Mouse (Mus musculus): ENCODE measurements at regions not wholly inside any gene's neighbourhood (a gene's known extent, or its start where the extent isn't known, plus 50 kb on each side); places are given as distances from the start of the nearest gene placed in this dataset.
A peak's percentile ranks its signal among the peaks of the same experiment; 100 is the strongest.

GRCm38 (mm10) chr6:145310601-145311000, 60.6 kb upstream of the Kras start:
- Histone ChIP-seq H3K4me3 (ENCODE audit: low read depth, low read length) (no peak overlapping the region), H3K9me3 (ENCODE audit: low read length) (no peaks in the 10 kb centered on the region), H3K4me2 (ENCODE audit: low read depth, low read length, poor library complexity, severe bottlenecking) (no peak overlapping the region), H3K36me3 (ENCODE audit: insufficient read depth, low read length) (no peaks in the 10 kb centered on the region), H3K27ac (ENCODE audit: low read depth, low read length) (no peak overlapping the region), H3K4me1 (ENCODE audit: insufficient read depth, low read length) (no peaks in the 10 kb centered on the region), H3K27me3 (ENCODE audit: insufficient read depth, low read length) (no peaks in the 10 kb centered on the region), H3K9ac (replicated peaks; ENCODE audit: low read length, poor library complexity, severe bottlenecking) (no peak overlapping the region)
- 11% methylated on average over 6 of the region's 6 CpGs for WGBS
- no peak for DNase-seq (ENCODE audit: low spot score)
- ATAC-seq (ENCODE audit: low FRiP score): no peak
- no peak for TF ChIP-seq CTCF (IDR thresholded peaks at IDR 0.05)

GRCm38 (mm10) chr6:145309025-145309424, 59.0 kb upstream of the Kras start:
- no peak overlapping the region for H3K27ac ChIP-seq (ENCODE audit: low read depth, low read length)
- H3K9me3 ChIP-seq (ENCODE audit: low read length): no peaks in the 10 kb centered on the region
- 87% methylated on average over 3 of the region's 3 CpGs for WGBS
- ATAC-seq (ENCODE audit: low FRiP score): no peak
- H3K4me3 ChIP-seq (ENCODE audit: low read depth, low read length): no peak overlapping the region
- H3K4me1 ChIP-seq (ENCODE audit: insufficient read depth, low read length): no peaks in the 10 kb centered on the region
- no peak overlapping the region for H3K9ac ChIP-seq (replicated peaks; ENCODE audit: low read length, poor library complexity, severe bottlenecking)
- H3K27me3 ChIP-seq (ENCODE audit: insufficient read depth, low read length): no peaks in the 10 kb centered on the region
- no peaks in the 10 kb centered on the region for H3K36me3 ChIP-seq (ENCODE audit: insufficient read depth, low read length)
- no peak for DNase-seq (ENCODE audit: low spot score)
- H3K4me2 ChIP-seq (ENCODE audit: low read depth, low read length, poor library complexity, severe bottlenecking): no peak overlapping the region
- TF ChIP-seq CTCF (IDR thresholded peaks at IDR 0.05): no peak

- no peak overlapping the region for H3K4me3 ChIP-seq (ENCODE audit: low read depth, low read length)
- H3K4me2 ChIP-seq (ENCODE audit: low read depth, low read length, poor library complexity, severe bottlenecking): no peak overlapping the region
- DNase-seq (ENCODE audit: low spot score): no peak
- H3K9ac ChIP-seq (replicated peaks; ENCODE audit: low read length, poor library complexity, severe bottlenecking): no peak overlapping the region
- no peak for TF ChIP-seq CTCF (IDR thresholded peaks at IDR 0.05)
- 93% methylated on average over 8 of the region's 8 CpGs for WGBS
- H3K27ac ChIP-seq (ENCODE audit: low read depth, low read length): no peak overlapping the region
- no peaks in the 10 kb centered on the region for H3K9me3 ChIP-seq (ENCODE audit: low read length)
- no peaks in the 10 kb centered on the region for H3K36me3 ChIP-seq (ENCODE audit: insufficient read depth, low read length)
- peaks cover 7% of the 10 kb centered on the region for H3K4me1 ChIP-seq (ENCODE audit: insufficient read depth, low read length)
- no peaks in the 10 kb centered on the region for H3K27me3 ChIP-seq (ENCODE audit: insufficient read depth, low read length)
- no peak for ATAC-seq (ENCODE audit: low FRiP score)
These were observed 57.2 kb upstream of the Kras start for GRCm38 (mm10) chr6:145307237-145307636.

- Histone ChIP-seq H3K9ac (replicated peaks; ENCODE audit: low read length, poor library complexity, severe bottlenecking) (no peak overlapping the region), H3K4me1 (ENCODE audit: insufficient read depth, low read length) (peaks cover 7% of the 10 kb centered on the region), H3K4me3 (ENCODE audit: low read depth, low read length) (no peak overlapping the region), H3K36me3 (ENCODE audit: insufficient read depth, low read length) (no peaks in the 10 kb centered on the region), H3K27me3 (ENCODE audit: insufficient read depth, low read length) (no peaks in the 10 kb centered on the region), H3K27ac (ENCODE audit: low read depth, low read length) (no peak overlapping the region), H3K4me2 (ENCODE audit: low read depth, low read length, poor library complexity, severe bottlenecking) (no peak overlapping the region), H3K9me3 (ENCODE audit: low read length) (no peaks in the 10 kb centered on the region)
- DNase-seq (ENCODE audit: low spot score) (peak; percentile 37), ATAC-seq (ENCODE audit: low FRiP score) (no peak)
- no peak for TF ChIP-seq CTCF (IDR thresholded peaks at IDR 0.05)
- WGBS: 64% methylated on average over 18 of the region's 18 CpGs
These were observed 56.5 kb upstream of the Kras start for GRCm38 (mm10) chr6:145306331-145307124.

- ATAC-seq (ENCODE audit: low FRiP score) (no peak), DNase-seq (ENCODE audit: low spot score) (no peak)
- no peaks in the 10 kb centered on the region for H3K36me3 ChIP-seq (ENCODE audit: insufficient read depth, low read length)
- no peak overlapping the region for H3K27ac ChIP-seq (ENCODE audit: low read depth, low read length)
- H3K4me1 ChIP-seq (ENCODE audit: insufficient read depth, low read length): peaks cover 7% of the 10 kb centered on the region
- H3K9ac ChIP-seq (replicated peaks; ENCODE audit: low read length, poor library complexity, severe bottlenecking): no peak overlapping the region
- H3K4me3 ChIP-seq (ENCODE audit: low read depth, low read length): no peak overlapping the region
- TF ChIP-seq CTCF (IDR thresholded peaks at IDR 0.05): no peak
- WGBS: 97% methylated on average over 5 of the region's 5 CpGs
- H3K9me3 ChIP-seq (ENCODE audit: low read length): no peaks in the 10 kb centered on the region
- no peaks in the 10 kb centered on the region for H3K27me3 ChIP-seq (ENCODE audit: insufficient read depth, low read length)
- H3K4me2 ChIP-seq (ENCODE audit: low read depth, low read length, poor library complexity, severe bottlenecking): no peak overlapping the region
These were observed 55.6 kb upstream of the Kras start for GRCm38 (mm10) chr6:145305669-145306068.

GRCm38 (mm10) chr6:145303641-145304070, 53.6 kb upstream of the Kras start:
- no peak overlapping the region for H3K9ac ChIP-seq (replicated peaks; ENCODE audit: low read length, poor library complexity, severe bottlenecking)
- peaks cover 7% of the 10 kb centered on the region for H3K4me1 ChIP-seq (ENCODE audit: insufficient read depth, low read length)
- 0 out of 2 replicates have a peak overlapping the region, but pooled peaks have one; percentile 6 for H3K4me3 ChIP-seq (ENCODE audit: low read depth, low read length)
- no peaks in the 10 kb centered on the region for H3K27me3 ChIP-seq (ENCODE audit: insufficient read depth, low read length)
- H3K27ac ChIP-seq (ENCODE audit: low read depth, low read length): peak overlapping the region; percentile 43
- H3K4me2 ChIP-seq (ENCODE audit: low read depth, low read length, poor library complexity, severe bottlenecking): peak overlapping the region; percentile 32
- no peak for TF ChIP-seq CTCF (IDR thresholded peaks at IDR 0.05)
- ATAC-seq (ENCODE audit: low FRiP score): peak; percentile 70
- no peaks in the 10 kb centered on the region for H3K36me3 ChIP-seq (ENCODE audit: insufficient read depth, low read length)
- no peaks in the 10 kb centered on the region for H3K9me3 ChIP-seq (ENCODE audit: low read length)
- 5% methylated on average over 18 of the region's 18 CpGs for WGBS
- peak; percentile 73 for DNase-seq (ENCODE audit: low spot score)

Data from midbrain, postnatal 0 days (tissue).